Mouse (Mus musculus) midbrain, postnatal 0 days (tissue): ENCODE measurements around the gene Adipoq. TPM values are rescaled to one million over a fixed set of nuclear protein-coding genes. Genes with fewer than 3 reads are reported as not detected.

Experiments used
- ATAC-seq: fragments of 200-750 bp; cut with Nextera tagmentation; 2 replicates; pipeline ENCODE4 v1.8.0; 2017; ENCODE audit warnings: moderate number of reproducible peaks, mild to moderate bottlenecking, moderate TSS enrichment, moderate library complexity; ENCODE audit not compliant: low FRiP score
- DNase-seq: peaks from one replicate; pipeline ENCODE4 v3.0.0-alpha.2; 2015; ENCODE audit warnings: low spot score
- H3K27ac ChIP-seq: fragments of 300-500 bp; sonication (generic); 2 replicates; pipeline ENCODE4 v1.5.1; 2014; ENCODE audit warnings: low read depth, mild to moderate bottlenecking, low read length, mixed read lengths
- H3K27me3 ChIP-seq: fragments of 300-500 bp; sonication (generic); 2 replicates; pipeline ENCODE4 v1.6.1; 2014; ENCODE audit warnings: low read length, control low read depth, mixed read lengths; ENCODE audit not compliant: insufficient read depth
- H3K36me3 ChIP-seq: fragments of 300-500 bp; sonication (generic); 2 replicates; pipeline ENCODE4 v1.6.1; 2014; ENCODE audit warnings: low read length, control low read depth, mixed read lengths; ENCODE audit not compliant: insufficient read depth
- H3K4me1 ChIP-seq: fragments of 300-500 bp; sonication (generic); 2 replicates; pipeline ENCODE4 v1.6.1; 2014; ENCODE audit warnings: mild to moderate bottlenecking, control low read depth, antibody characterized with exemption, low read length, mixed read lengths; ENCODE audit not compliant: insufficient read depth
- H3K4me2 ChIP-seq: fragments of 300-500 bp; sonication (generic); 2 replicates; pipeline ENCODE4 v1.6.1; 2014; ENCODE audit warnings: low read depth, mild to moderate bottlenecking, low read length, mixed read lengths; ENCODE audit not compliant: poor library complexity, severe bottlenecking
- H3K4me3 ChIP-seq: fragments of 300-500 bp; sonication (generic); 2 replicates; pipeline ENCODE4 v1.5.1; 2014; ENCODE audit warnings: low read depth, mild to moderate bottlenecking, low read length, moderate library complexity
- H3K9ac ChIP-seq: fragments of 300-500 bp; sonication (generic); replicated peaks from 2 replicates; pipeline ENCODE4 v1.6.1; 2014; ENCODE audit warnings: mild to moderate bottlenecking, low read length, moderate library complexity, mixed read lengths; ENCODE audit not compliant: poor library complexity, severe bottlenecking
- H3K9me3 ChIP-seq: fragments of 300-500 bp; sonication (generic); 2 replicates; pipeline ENCODE4 v1.6.1; 2016; ENCODE audit warnings: low read length, control low read depth
- CTCF ChIP-seq: IDR thresholded peaks from 2 replicates; pipeline ENCODE4 v1.5.1; 2016; ENCODE audit warnings: antibody characterized with exemption, mild to moderate bottlenecking
- WGBS: fragments of 180-500 bp; shearing (Covaris S2); extraction: QIAGEN DNeasy Blood & Tissue Kit; methylation state at CpG from one replicate; pipeline ENCODE4 v1.1.7; 2014; 5-methylcytosine and 5-hydroxymethylcytosine counted together
- polyA plus RNA-seq: library from polyadenylated mRNA; unstranded; fragments of >200 nt; fragmentation: Nextera tagmentation; extraction: Ambion mirVana; gene quantifications from 2 replicates; pipeline ENCODE4 v1.2.1, GENCODE M21; 2015
- total RNA-seq: library from RNA; depleted of rRNA; stranded (reverse); fragments of >200 nt; gene quantifications from 2 replicates; pipeline ENCODE4 v1.2.3, GENCODE M21; 2014

Adipoq gene
- total and polyA plus RNA-seq, 2 experiments from 2014 or later = not detected

DNA sequence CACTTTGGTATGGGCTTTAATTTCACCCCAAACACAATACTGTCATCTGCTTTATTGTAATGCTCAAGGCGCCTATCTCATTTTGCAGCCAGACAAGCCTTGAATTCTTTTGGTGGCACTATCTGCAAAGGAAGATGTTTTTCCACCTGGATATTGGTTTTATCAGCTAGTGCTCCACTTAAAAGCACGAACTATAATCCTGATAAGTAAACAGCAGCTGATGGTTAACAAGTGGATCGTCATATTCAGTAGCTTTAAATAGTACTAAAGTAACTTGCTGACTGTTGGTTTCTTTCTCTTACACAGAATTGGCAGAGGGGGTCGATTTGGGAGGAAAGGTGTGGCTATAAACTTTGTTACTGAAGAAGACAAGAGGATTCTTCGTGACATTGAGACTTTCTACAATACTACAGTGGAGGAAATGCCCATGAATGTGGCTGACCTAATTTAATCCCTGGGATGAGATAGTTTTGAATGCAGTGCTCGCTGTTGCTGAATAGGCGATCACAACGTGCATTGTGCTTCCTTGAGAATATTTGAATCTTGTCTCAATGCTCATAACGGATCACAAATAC, 33.4 kb upstream of the Adipoq start:
- no peak overlapping the region for H3K4me2 ChIP-seq
- WGBS = 51% methylated on average over 9 of the region's 9 CpGs
- no peaks in the 10 kb centered on the region for H3K27me3 ChIP-seq
- no peak for TF ChIP-seq CTCF
- no peaks in the 10 kb centered on the region for H3K4me1 ChIP-seq
- H3K9me3 ChIP-seq = no peaks in the 10 kb centered on the region
- no peak overlapping the region for H3K4me3 ChIP-seq
- DNase-seq = no peak
- no peak for ATAC-seq
- peaks cover 42% of the 10 kb centered on the region for H3K36me3 ChIP-seq
- H3K27ac ChIP-seq = no peak overlapping the region
- no peak overlapping the region for H3K9ac ChIP-seq

DNA sequence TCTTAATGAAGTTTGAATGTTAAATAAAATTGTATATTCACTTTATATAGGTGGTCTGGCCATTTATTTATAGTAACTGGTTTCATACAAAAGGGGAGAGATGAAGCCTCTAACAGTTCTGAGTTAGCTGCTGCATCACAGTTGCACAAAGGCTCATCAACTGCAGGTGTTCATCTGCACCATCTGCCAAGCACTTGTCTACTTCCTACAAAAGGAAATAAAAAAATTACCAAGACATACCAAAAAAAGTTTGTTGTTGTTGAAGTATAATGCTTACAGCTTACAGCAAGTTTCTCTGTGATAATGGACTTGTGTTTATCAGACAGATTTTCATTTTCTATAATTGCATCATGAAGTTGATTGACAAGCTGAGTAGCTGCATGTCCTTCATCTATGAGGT, 32.4 kb upstream of the Adipoq start:
- no peak overlapping the region for H3K9ac ChIP-seq
- H3K27me3 ChIP-seq = no peaks in the 10 kb centered on the region
- TF ChIP-seq CTCF = no peak
- no peak overlapping the region for H3K4me3 ChIP-seq
- ATAC-seq (no peak), DNase-seq (no peak)
- no peaks in the 10 kb centered on the region for H3K9me3 ChIP-seq
- peaks cover 42% of the 10 kb centered on the region for H3K36me3 ChIP-seq
- H3K4me1 ChIP-seq = no peaks in the 10 kb centered on the region
- H3K27ac ChIP-seq = no peak overlapping the region
- no peak overlapping the region for H3K4me2 ChIP-seq

DNA sequence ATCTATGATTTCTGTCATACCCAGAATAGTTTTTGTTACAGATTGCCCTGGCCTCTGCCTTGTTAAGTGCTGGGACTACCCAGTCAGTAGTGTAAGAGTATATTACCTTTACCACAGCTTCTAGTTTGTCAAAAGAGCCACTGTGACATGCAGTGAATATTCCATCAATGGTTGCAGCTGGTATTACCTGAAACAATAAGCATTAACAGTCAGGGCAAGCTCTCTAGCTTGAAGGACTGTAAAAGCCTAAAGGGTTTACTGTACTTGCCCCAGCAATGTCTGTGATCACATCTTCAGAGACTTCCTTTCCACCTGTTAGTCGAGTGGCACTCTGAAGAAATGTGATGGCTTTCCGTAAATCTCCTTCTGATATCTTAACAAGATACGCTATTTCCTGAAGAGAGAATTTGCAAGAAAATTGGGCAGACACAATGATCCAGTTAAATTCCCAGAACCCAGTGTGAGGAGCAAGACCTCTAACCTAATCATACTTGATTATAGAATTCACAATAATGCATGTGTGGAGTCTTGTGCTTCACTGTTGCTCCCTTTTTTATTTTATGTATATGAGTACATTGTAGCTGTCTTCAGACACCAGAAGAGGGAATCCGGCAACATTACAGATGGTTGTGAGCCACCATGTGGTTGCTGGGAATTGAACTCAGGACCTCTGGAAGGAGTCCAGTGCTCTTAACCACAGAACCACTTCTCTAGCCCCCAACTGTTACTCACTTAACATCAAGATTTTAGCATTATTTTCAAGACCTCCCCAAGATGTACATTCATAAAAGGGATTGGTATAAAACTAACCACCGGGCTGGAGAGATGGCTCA, 31.8 kb upstream of the Adipoq start:
- Histone ChIP-seq H3K9me3 (no peaks in the 10 kb centered on the region), H3K4me1 (no peaks in the 10 kb centered on the region), H3K27ac (no peak overlapping the region), H3K36me3 (peaks cover 37% of the 10 kb centered on the region), H3K4me3 (no peak overlapping the region), H3K27me3 (no peaks in the 10 kb centered on the region), H3K9ac (no peak overlapping the region), H3K4me2 (no peak overlapping the region)
- ATAC-seq (no peak), DNase-seq (no peak)
- WGBS = 65% methylated on average over 5 of the region's 5 CpGs
- 0 out of 2 replicates have a peak, but pooled peaks have one; percentile 11 for TF ChIP-seq CTCF

DNA sequence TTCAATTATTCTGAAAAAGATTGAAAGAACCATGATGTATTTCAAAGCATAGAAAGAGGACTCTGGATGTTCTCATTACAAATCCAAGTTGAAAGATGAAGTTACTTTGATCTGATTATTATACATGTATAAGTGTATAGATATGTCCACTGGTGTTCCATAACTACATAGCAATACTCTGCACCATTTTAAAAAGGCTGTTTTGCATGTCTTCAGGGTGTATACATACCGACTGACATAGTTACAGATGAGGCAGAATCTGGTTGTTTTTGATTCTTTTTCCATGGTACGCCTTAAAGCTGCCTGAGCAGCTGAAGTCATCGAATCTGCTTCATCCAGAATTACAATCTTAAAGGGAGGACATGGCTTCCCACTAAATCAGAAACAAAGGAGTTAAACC, 30.9 kb upstream of the Adipoq start:
- no peak for ATAC-seq
- 86% methylated on average over 3 of the region's 3 CpGs for WGBS
- H3K4me1 ChIP-seq = no peaks in the 10 kb centered on the region
- H3K9ac ChIP-seq = no peak overlapping the region
- H3K36me3 ChIP-seq = peaks cover 33% of the 10 kb centered on the region
- no peak overlapping the region for H3K27ac ChIP-seq
- no peaks in the 10 kb centered on the region for H3K9me3 ChIP-seq
- no peak for TF ChIP-seq CTCF
- no peak for DNase-seq
- no peak overlapping the region for H3K4me2 ChIP-seq
- H3K4me3 ChIP-seq = no peak overlapping the region
- no peaks in the 10 kb centered on the region for H3K27me3 ChIP-seq

DNA sequence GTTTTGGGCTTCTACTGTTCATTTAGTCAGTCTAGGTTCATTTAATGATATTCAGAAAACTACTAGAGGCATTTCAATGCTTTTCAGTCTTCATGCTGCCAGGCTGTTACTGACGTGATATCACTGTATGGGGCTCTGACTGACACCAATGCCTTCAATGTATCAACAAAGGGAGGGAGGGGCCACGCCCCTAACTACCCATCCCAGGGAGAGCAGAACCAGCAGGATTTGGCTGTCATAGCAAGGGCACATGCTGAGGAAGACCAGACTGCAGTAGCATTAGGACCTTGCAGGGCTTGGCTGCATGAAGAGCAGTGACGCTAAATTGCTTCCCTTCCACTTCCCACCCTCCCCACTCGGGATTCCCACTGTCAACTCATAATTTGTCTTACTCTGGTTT, 29.2 kb upstream of the Adipoq start:
- no peak for ATAC-seq
- Histone ChIP-seq H3K9me3 (no peaks in the 10 kb centered on the region), H3K9ac (no peak overlapping the region), H3K4me3 (no peak overlapping the region), H3K4me2 (no peak overlapping the region), H3K36me3 (peaks cover 24% of the 10 kb centered on the region), H3K27me3 (no peaks in the 10 kb centered on the region), H3K27ac (no peak overlapping the region), H3K4me1 (no peaks in the 10 kb centered on the region)
- DNase-seq = no peak
- WGBS = 64% methylated on average over 4 of the region's 4 CpGs
- TF ChIP-seq CTCF = no peak

DNA sequence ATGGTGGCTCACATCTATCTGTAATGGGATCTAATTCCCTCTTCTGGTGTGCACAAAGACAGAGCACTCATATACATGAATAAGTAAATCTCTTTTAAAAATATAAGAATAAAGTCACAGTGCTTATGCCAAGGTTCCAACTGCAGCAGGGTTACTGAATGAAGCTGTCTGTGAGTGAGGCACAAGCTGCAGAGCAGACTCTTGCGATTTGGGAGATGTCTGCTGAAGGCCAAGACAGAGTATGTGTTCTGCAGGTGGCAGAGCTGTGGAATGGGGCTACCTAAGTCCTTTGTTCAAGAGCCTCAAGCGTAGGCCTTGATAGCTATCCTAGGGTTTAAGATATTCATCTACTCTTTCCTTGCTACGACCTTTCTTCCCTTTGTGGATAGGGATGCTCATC, 23.9 kb upstream of the Adipoq start:
- Histone ChIP-seq H3K27ac (no peak overlapping the region), H3K4me1 (0 out of 2 replicates have a peak, but pooled peaks cover 4% of the 10 kb centered on the region), H3K4me2 (no peak overlapping the region), H3K9me3 (no peaks in the 10 kb centered on the region), H3K9ac (no peak overlapping the region), H3K27me3 (no peaks in the 10 kb centered on the region), H3K36me3 (0 out of 2 replicates have a peak, but pooled peaks cover under 1% of the 10 kb centered on the region), H3K4me3 (no peak overlapping the region)
- 92% methylated on average over 3 of the region's 3 CpGs for WGBS
- no peak for DNase-seq
- ATAC-seq = no peak
- no peak for TF ChIP-seq CTCF
